Mouse (Mus musculus) heart, adult 2 months (tissue): ENCODE data around the gene Usp10.

Experiments used
- CTCF ChIP-seq: fragments of 200-600 bp; IDR thresholded peaks from 2 replicates; pipeline ENCODE4 v1.8.1; 2022; ENCODE audit warnings: antibody characterized with exemption, mild to moderate bottlenecking, moderate library complexity
- EP300 ChIP-seq: fragments of 200-500 bp; IDR thresholded peaks from 2 replicates; pipeline ENCODE4 v1.6.1; 2011; ENCODE audit warnings: low read depth, low read length, control low read depth; ENCODE audit not compliant: insufficient read depth
- POLR2A ChIP-seq: fragments of 200-500 bp; IDR thresholded peaks from 2 replicates; pipeline ENCODE4 v1.6.1; 2011; ENCODE audit warnings: mild to moderate bottlenecking, low read depth, low read length, control low read depth; ENCODE audit not compliant: insufficient read depth

DNA sequence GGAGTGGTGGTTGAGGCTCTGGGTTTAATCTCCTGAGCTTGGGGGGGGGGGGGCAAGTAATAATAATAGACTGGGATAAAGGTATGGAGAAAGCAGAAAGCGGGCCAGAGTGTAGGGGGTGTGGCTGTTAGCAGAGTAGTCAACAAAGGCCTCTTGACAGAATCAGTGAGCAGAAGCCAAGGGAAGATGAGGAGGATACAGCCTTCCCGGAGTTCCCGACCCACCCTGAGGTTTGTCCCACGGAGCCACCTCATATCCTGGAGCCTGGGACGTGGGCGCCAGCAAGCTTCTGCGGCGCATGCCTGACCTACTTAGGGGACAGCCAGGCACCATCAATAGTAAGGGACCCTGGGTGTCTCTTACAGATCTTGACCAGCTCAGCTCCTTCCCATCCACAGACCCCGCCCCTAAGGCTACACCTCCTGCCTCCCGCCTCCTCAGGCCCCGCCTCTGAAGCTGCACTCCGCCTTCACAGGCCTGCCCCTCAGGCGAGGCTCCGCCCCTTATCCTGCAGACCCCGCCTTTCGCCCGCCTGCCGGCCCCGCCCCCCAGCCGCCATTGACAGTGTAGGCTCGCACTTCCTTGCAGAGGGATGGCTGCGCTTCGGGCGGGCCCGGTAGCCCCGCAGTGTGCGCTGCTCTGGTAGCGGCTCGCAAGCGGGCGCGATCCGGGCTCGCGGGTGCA is 48.3 kb upstream of the Usp10 start, which contains the start of gene Klhl36:
- TF ChIP-seq CTCF, result no peak
- TF ChIP-seq POLR2A, result peak; percentile 66
- TF ChIP-seq EP300, result no peak
